Mouse (Mus musculus) heart, embryonic 11.5 days (tissue): ENCODE data around the gene Cep250. TPM values are rescaled to one million over a fixed set of nuclear protein-coding genes. Genes with fewer than 3 reads are reported as not detected.

ENCODE experiments used
- ATAC-seq: fragments of 200-750 bp; cut with Nextera tagmentation; replicated peaks from 2 replicates; pipeline ENCODE4 v1.8.0; 2017; ENCODE audit warnings: moderate library complexity; ENCODE audit not compliant: insufficient number of reproducible peaks, low FRiP score, low TSS enrichment
- H3K27ac ChIP-seq: fragments of 300-500 bp; sonication (generic); 2 replicates; pipeline ENCODE4 v1.5.1; 2014; ENCODE audit warnings: mild to moderate bottlenecking, low read depth, low read length
- H3K27me3 ChIP-seq: fragments of 300-500 bp; sonication (generic); 2 replicates; pipeline ENCODE4 v1.6.1; 2014; ENCODE audit warnings: mild to moderate bottlenecking, low read length, mixed read lengths; ENCODE audit not compliant: control insufficient read depth, insufficient read depth
- H3K36me3 ChIP-seq: fragments of 300-500 bp; sonication (generic); 2 replicates; pipeline ENCODE4 v1.6.1; 2014; ENCODE audit warnings: mild to moderate bottlenecking, low read length, moderate library complexity, mixed read lengths; ENCODE audit not compliant: control insufficient read depth, insufficient read depth
- H3K4me1 ChIP-seq: fragments of 300-500 bp; sonication (generic); 2 replicates; pipeline ENCODE4 v1.6.1; 2014; ENCODE audit warnings: low read length; ENCODE audit not compliant: control insufficient read depth, insufficient read depth
- H3K4me2 ChIP-seq: fragments of 300-500 bp; sonication (generic); 2 replicates; pipeline ENCODE4 v1.6.1; 2014; ENCODE audit warnings: mild to moderate bottlenecking, moderate library complexity
- H3K4me3 ChIP-seq: fragments of 300-500 bp; sonication (generic); 2 replicates; pipeline ENCODE4 v1.5.1; 2014; ENCODE audit warnings: low read depth, low read length
- H3K9ac ChIP-seq: fragments of 300-500 bp; sonication (generic); 2 replicates; pipeline ENCODE4 v1.6.1; 2014; ENCODE audit warnings: mild to moderate bottlenecking, low read depth, low read length, moderate library complexity
- H3K9me3 ChIP-seq: fragments of 300-500 bp; sonication (generic); replicated peaks from 2 replicates; pipeline ENCODE4 v1.6.1; 2016; ENCODE audit warnings: low read length; ENCODE audit not compliant: control insufficient read depth
- WGBS: fragments of 180-500 bp; shearing (Covaris S2); extraction: QIAGEN DNeasy Blood & Tissue Kit; methylation state at CpG from one replicate; pipeline ENCODE4 v1.1.7; 2014; ENCODE audit not compliant: insufficient replicate concordance; 5-methylcytosine and 5-hydroxymethylcytosine counted together
- polyA plus RNA-seq: library from polyadenylated mRNA; unstranded; fragments of >200 nt; fragmentation: Nextera tagmentation; extraction: Ambion mirVana; gene quantifications from 2 replicates; pipeline ENCODE4 v1.2.1, GENCODE M21; 2014

Cep250 gene
- polyA plus RNA-seq, 1 experiment from 2014 or later, result 12.3 TPM

GRCm38 (mm10) chr2:156018106-156018505 lies 61.8 kb downstream of the Cep250 start:
- Histone ChIP-seq H3K27me3 (no peaks in the 10 kb centered on the region), H3K9ac (no peak overlapping the region), H3K27ac (no peak overlapping the region), H3K9me3 (no peaks in the 10 kb centered on the region), H3K4me3 (no peak overlapping the region), H3K4me2 (no peak overlapping the region), H3K36me3 (peaks cover 42% of the 10 kb centered on the region), H3K4me1 (no peaks in the 10 kb centered on the region)
- WGBS, result 94% methylated on average over 3 of the region's 3 CpGs
- ATAC-seq, result no peak

DNA sequence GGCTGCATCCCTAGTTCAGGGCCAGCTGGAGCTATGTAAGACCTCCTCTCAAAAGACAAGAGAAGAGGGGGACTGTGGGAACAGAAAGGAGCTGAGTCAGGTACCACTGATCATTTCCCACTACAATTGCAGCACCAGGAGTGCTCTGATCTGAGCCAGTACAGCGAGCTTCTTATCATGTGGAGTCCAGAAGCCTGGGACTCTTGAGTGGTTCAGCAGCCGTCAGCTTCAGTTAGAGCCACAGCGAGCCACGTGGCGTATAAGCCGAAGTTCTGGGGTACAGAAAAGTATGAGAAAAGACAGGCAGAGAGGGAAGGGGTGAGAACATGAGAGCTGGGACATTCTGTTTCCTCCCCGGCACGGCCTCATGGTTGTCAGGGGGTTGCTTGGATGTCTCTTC lies 65.0 kb downstream of the Cep250 start:
- no peak for ATAC-seq
- Histone ChIP-seq H3K27ac (no peak overlapping the region), H3K4me1 (no peaks in the 10 kb centered on the region), H3K4me3 (no peak overlapping the region), H3K27me3 (no peaks in the 10 kb centered on the region), H3K9ac (no peak overlapping the region), H3K36me3 (peaks cover 21% of the 10 kb centered on the region), H3K9me3 (no peaks in the 10 kb centered on the region), H3K4me2 (no peak overlapping the region)
- 62% methylated on average over 8 of the region's 8 CpGs for WGBS

- Histone ChIP-seq H3K9me3 (no peaks in the 10 kb centered on the region), H3K9ac (no peak overlapping the region), H3K4me2 (no peak overlapping the region), H3K27ac (no peak overlapping the region), H3K4me3 (no peak overlapping the region), H3K27me3 (no peaks in the 10 kb centered on the region), H3K4me1 (no peaks in the 10 kb centered on the region), H3K36me3 (peaks cover 16% of the 10 kb centered on the region)
- 93% methylated on average over 2 of the region's 2 CpGs for WGBS
- no peak for ATAC-seq
These were observed 65.5 kb downstream of the Cep250 start for GRCm38 (mm10) chr2:156021765-156022164.

DNA sequence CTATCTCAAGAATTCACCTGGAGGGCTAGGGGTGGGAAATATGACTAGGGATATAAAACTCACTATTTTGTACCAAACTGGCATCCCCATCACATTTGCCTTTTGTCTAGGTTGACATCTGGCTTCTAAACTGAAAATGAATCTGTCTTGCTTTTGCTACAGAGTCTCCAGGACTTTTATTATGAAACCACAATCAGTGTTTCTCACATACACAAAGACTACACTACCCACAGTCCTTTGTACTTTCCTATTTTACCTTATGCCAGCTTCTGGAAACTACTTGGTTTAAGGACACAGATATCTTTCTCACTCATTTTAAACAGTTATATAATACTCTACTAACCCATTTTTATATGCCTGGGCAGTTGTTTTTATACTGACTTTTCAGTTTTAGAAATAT lies 69.2 kb downstream of the Cep250 start:
- Histone ChIP-seq H3K36me3 (no peaks in the 10 kb centered on the region), H3K4me1 (no peaks in the 10 kb centered on the region), H3K27ac (no peak overlapping the region), H3K9ac (no peak overlapping the region), H3K4me2 (no peak overlapping the region), H3K9me3 (no peaks in the 10 kb centered on the region), H3K27me3 (no peaks in the 10 kb centered on the region), H3K4me3 (no peak overlapping the region)
- ATAC-seq, result no peak

- 82% methylated on average over 3 of the region's 3 CpGs for WGBS
- no peak overlapping the region for H3K27ac ChIP-seq
These were observed 83.1 kb downstream of the Cep250 start for GRCm38 (mm10) chr2:156039390-156039789.

DNA sequence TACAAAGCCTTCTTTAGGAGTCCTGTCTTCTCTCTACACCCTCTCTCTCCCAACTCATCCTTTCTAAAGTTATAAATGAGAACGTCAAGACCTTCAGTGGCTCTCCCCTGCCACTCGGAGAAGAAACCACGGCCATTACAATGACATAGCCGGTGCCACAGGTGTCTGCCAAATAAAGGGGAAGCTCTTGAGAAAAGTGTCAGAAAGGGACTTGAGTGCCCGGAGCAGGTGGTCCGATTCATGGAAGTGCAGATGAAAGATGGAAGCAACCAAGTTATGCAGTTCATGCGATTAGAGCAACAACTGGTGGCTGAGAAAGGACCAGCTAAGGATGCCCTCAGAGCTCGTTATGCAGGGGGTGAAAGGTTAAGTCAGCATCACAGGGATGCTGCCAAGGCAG lies 86.6 kb downstream of the Cep250 start:
- Histone ChIP-seq H3K9me3 (no peaks in the 10 kb centered on the region), H3K27me3 (peaks cover 12% of the 10 kb centered on the region), H3K4me2 (no peak overlapping the region), H3K4me3 (no peak overlapping the region), H3K9ac (no peak overlapping the region), H3K4me1 (no peaks in the 10 kb centered on the region), H3K36me3 (no peaks in the 10 kb centered on the region), H3K27ac (no peak overlapping the region)
- ATAC-seq, result no peak
- 76% methylated on average over 8 of the region's 8 CpGs for WGBS

More at GRCm38 (mm10) chr2:156039390-156039789, 83.1 kb downstream of the Cep250 start:
- no peaks in the 10 kb centered on the region for H3K27me3 ChIP-seq
- no peaks in the 10 kb centered on the region for H3K9me3 ChIP-seq
- no peak overlapping the region for H3K4me2 ChIP-seq
- no peak overlapping the region for H3K9ac ChIP-seq
- H3K4me3 ChIP-seq, result no peak overlapping the region
- no peaks in the 10 kb centered on the region for H3K4me1 ChIP-seq
- H3K36me3 ChIP-seq, result no peaks in the 10 kb centered on the region
- no peak for ATAC-seq

GRCm38 (mm10) chr2:156047929-156048328 lies 91.7 kb downstream of the Cep250 start:
- Histone ChIP-seq H3K4me1 (no peaks in the 10 kb centered on the region), H3K27me3 (peaks cover 24% of the 10 kb centered on the region), H3K27ac (no peak overlapping the region), H3K9me3 (no peaks in the 10 kb centered on the region), H3K36me3 (no peaks in the 10 kb centered on the region), H3K9ac (no peak overlapping the region), H3K4me2 (peak overlapping the region; percentile 38), H3K4me3 (no peak overlapping the region)
- 8% methylated on average over 19 of the region's 19 CpGs for WGBS
- no peak for ATAC-seq

Other genes starting within 250 kb of the Cep250 start
- gene Edem2, start 227.0 kb upstream of the Cep250 start, polyA plus RNA-seq, result 28.6 and 28.8 TPM in 2 replicates
- not detected in 2 replicates for gene Gm17581, start 220.6 kb upstream of the Cep250 start, polyA plus RNA-seq
- gene Procr, start 205.3 kb upstream of the Cep250 start, polyA plus RNA-seq, result 8.6 and 9.2 TPM in 2 replicates
- gene Mmp24, start 181.1 kb upstream of the Cep250 start, polyA plus RNA-seq, result 0.04 TPM in 1 of 2 replicates, not detected in the other
- 5.6 and 5.7 TPM in 2 replicates for gene BC029722, start 137.0 kb upstream of the Cep250 start, polyA plus RNA-seq
- 138 and 148 TPM in 2 replicates for gene Eif6, start 129.5 kb upstream of the Cep250 start, polyA plus RNA-seq
- 0.06 and 0.15 TPM in 2 replicates for gene Fam83c, start 121.6 kb upstream of the Cep250 start, polyA plus RNA-seq
- 86.7 and 118 TPM in 2 replicates for gene Uqcc1, start 26.1 kb upstream of the Cep250 start, polyA plus RNA-seq
- gene Gm15557, start 15.7 kb upstream of the Cep250 start, polyA plus RNA-seq, result not detected in 2 replicates
- 0.36 and 0.63 TPM in 2 replicates for gene Gdf5, start 11.1 kb upstream of the Cep250 start, polyA plus RNA-seq
- gene 6430550D23Rik, start 51.5 kb downstream of the Cep250 start, polyA plus RNA-seq, result 0.80 and 1.1 TPM in 2 replicates
- gene Ergic3, start 51.6 kb downstream of the Cep250 start, polyA plus RNA-seq, result 170 and 184 TPM in 2 replicates
- gene Fer1l4, start 96.5 kb downstream of the Cep250 start, polyA plus RNA-seq, result not detected in 2 replicates
- 2.4 and 3.3 TPM in 2 replicates for gene Spag4, start 108.7 kb downstream of the Cep250 start, polyA plus RNA-seq
- gene Cpne1, start 155.5 kb downstream of the Cep250 start, polyA plus RNA-seq, result 29.5 and 35.7 TPM in 2 replicates
- gene Rbm12, start 155.5 kb downstream of the Cep250 start, polyA plus RNA-seq, result 22.3 and 25.8 TPM in 2 replicates
- gene Gm28036, start 170.6 kb downstream of the Cep250 start, polyA plus RNA-seq, result 11.6 and 14.1 TPM in 2 replicates
- 428 and 430 TPM in 2 replicates for gene Romo1, start 187.6 kb downstream of the Cep250 start, polyA plus RNA-seq
- gene Nfs1, start 187.7 kb downstream of the Cep250 start, polyA plus RNA-seq, result 55.7 and 58.2 TPM in 2 replicates
- gene Rbm39, start 223.8 kb downstream of the Cep250 start, polyA plus RNA-seq, result 465 and 476 TPM in 2 replicates
- 61.1 and 62.7 TPM in 2 replicates for gene Phf20, start 240.0 kb downstream of the Cep250 start, polyA plus RNA-seq